Mouse (Mus musculus) cerebellum, adult 9-11 months (tissue): ENCODE results near the gene Olfr1474.
"Not testable (repeated sequence)": the region's sequence is repeated elsewhere in the genome, so short reads cannot be mapped to it uniquely, and the experiment has no call there.

Experiments
- DNase-seq: peaks from one replicate; pipeline ENCODE4 v3.0.0; 2022

The Olfr1474 gene

GRCm38 (mm10) chr19:13469265-13469664 lies at the start of gene Olfr1474:
Gene Olfr1474 (plus strand): TSS chr19:13469565.
- DNase-seq, result not testable (repeated sequence)

DNA sequence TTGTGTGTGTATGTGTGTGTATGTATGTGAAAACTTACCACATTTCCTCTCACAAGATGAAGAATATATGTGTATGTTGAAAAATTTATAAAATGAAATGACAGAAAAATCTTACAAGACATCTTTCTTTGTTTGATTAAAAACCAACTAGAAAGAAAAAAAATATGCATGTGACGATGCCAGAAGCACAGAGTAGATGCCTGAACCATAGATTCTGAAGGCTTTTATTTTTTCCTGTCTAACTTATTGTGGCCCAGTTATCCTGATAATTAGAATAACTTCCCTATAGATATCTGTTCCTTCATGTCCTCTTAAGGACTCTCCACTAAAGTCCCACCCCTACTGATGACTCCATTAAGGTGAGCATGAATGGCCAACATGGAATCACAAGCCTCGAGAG lies 26.3 kb upstream of the Olfr1474 start, which contains the start of gene Olfr1471:
Gene Olfr1471, plus strand, starts transcription at position 301 of the 400 bp plus-strand sequence.
- not testable (repeated sequence) for DNase-seq

GRCm38 (mm10) chr19:13455986-13456385 lies 13.4 kb upstream of the Olfr1474 start, which contains the start of gene Olfr1472:
Gene Olfr1472 (minus strand): TSS chr19:13456086.
- DNase-seq, result no peak

DNA sequence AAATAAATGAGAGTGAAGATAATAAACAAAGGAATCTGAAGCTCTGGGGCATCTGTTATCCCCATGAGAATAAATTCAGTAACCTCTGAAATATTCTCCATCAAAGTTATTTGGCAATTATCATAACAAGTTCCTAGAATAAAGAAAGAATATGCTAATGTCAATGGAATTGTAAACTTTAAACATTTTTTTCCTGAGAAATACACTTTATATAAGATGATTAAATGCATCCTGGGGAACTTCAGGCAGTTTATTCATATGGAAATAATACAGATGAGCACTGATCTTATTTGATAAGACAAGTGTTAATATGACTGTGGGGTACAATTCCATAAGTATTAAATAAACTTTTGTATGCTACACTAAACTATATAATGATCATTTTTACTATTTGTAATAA lies 10.7 kb downstream of the Olfr1474 start, which contains the start of gene Olfr1475:
Gene Olfr1475, minus strand, starts transcription at position 101 of the 400 bp plus-strand sequence.
- DNase-seq, result no peak

GRCm38 (mm10) chr19:13500246-13500645 lies 30.9 kb downstream of the Olfr1474 start, which contains the start of gene Olfr1477:
Gene Olfr1477 (plus strand): TSS chr19:13500546.
- no peak for DNase-seq
